Mouse (Mus musculus) intestine, embryonic 16.5 days (tissue): Measurements from ENCODE around the gene Atp11a. TPM values are rescaled to one million over a fixed set of nuclear protein-coding genes. Genes with fewer than 3 reads are reported as not detected.

Experiments used
- ATAC-seq: fragments of 200-750 bp; cut with Nextera tagmentation; 2 replicates; pipeline ENCODE4 v1.8.0; 2017; ENCODE audit warnings: moderate TSS enrichment, moderate library complexity
- H3K27ac ChIP-seq: fragments of 300-500 bp; sonication (generic); 2 replicates; pipeline ENCODE4 v1.5.1; 2014; ENCODE audit warnings: mild to moderate bottlenecking, low read length
- H3K27me3 ChIP-seq: fragments of 300-500 bp; sonication (generic); replicated peaks from 2 replicates; pipeline ENCODE4 v1.6.1; 2014; ENCODE audit warnings: low read length, control low read depth, mixed read lengths; ENCODE audit not compliant: control insufficient read depth, insufficient read depth
- H3K36me3 ChIP-seq: fragments of 300-500 bp; sonication (generic); 2 replicates; pipeline ENCODE4 v1.6.1; 2014; ENCODE audit warnings: low read length, control low read depth; ENCODE audit not compliant: control insufficient read depth, insufficient read depth
- H3K4me1 ChIP-seq: fragments of 300-500 bp; sonication (generic); 2 replicates; pipeline ENCODE4 v1.6.1; 2014; ENCODE audit warnings: low read length, control low read depth, mixed read lengths; ENCODE audit not compliant: control insufficient read depth, insufficient read depth
- H3K4me2 ChIP-seq: fragments of 300-500 bp; sonication (generic); 2 replicates; pipeline ENCODE4 v1.6.1; 2014; ENCODE audit warnings: low read depth, low read length, control low read depth
- H3K4me3 ChIP-seq: fragments of 300-500 bp; sonication (generic); 2 replicates; pipeline ENCODE4 v1.5.1; 2014; ENCODE audit warnings: mild to moderate bottlenecking, low read length
- H3K9ac ChIP-seq: fragments of 300-500 bp; sonication (generic); 2 replicates; pipeline ENCODE4 v1.6.1; 2014; ENCODE audit warnings: low read depth, low read length
- H3K9me3 ChIP-seq: fragments of 300-500 bp; sonication (generic); 2 replicates; pipeline ENCODE4 v1.6.1; 2016; ENCODE audit warnings: low read length, control low read depth; ENCODE audit not compliant: control insufficient read depth
- WGBS: fragments of 180-500 bp; shearing (Covaris S2); extraction: QIAGEN DNeasy Blood & Tissue Kit; methylation state at CpG from one replicate; pipeline ENCODE4 v1.1.7; 2014; 5-methylcytosine and 5-hydroxymethylcytosine counted together
- polyA plus RNA-seq: library from polyadenylated mRNA; unstranded; fragments of >200 nt; fragmentation: Nextera tagmentation; extraction: Ambion mirVana; gene quantifications from 2 replicates; pipeline ENCODE4 v1.2.1, GENCODE M21; 2015

Atp11a gene
- polyA plus RNA-seq, 1 experiment from 2014 or later: 9.0 TPM

DNA sequence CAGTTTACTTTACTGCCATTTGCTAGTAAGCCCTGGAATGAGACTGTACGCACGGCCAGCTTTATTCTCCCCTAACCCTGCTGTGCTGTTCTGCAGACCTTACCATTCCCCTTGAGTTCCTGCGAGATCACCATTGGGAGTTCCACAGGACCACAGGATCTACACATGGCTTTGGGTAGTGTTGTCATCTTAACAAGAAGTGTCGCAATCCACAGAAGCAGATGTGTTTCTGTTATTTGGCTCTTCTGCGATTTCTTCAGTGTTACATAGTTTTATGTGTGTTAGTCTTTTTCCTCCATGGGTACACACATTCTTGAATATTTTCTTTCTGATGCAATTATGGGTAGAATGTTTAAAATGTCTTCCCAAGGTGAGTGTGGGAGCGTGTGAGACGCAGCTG is 84.0 kb downstream of the Atp11a start:
- H3K9me3 ChIP-seq: no peaks in the 10 kb centered on the region
- no peaks in the 10 kb centered on the region for H3K4me1 ChIP-seq
- no peak overlapping the region for H3K4me2 ChIP-seq
- ATAC-seq: no peak
- H3K9ac ChIP-seq: no peak overlapping the region
- no peak overlapping the region for H3K4me3 ChIP-seq
- no peak overlapping the region for H3K27ac ChIP-seq
- no peaks in the 10 kb centered on the region for H3K27me3 ChIP-seq
- 90% methylated on average over 7 of the region's 7 CpGs for WGBS
- peaks cover 6% of the 10 kb centered on the region for H3K36me3 ChIP-seq

DNA sequence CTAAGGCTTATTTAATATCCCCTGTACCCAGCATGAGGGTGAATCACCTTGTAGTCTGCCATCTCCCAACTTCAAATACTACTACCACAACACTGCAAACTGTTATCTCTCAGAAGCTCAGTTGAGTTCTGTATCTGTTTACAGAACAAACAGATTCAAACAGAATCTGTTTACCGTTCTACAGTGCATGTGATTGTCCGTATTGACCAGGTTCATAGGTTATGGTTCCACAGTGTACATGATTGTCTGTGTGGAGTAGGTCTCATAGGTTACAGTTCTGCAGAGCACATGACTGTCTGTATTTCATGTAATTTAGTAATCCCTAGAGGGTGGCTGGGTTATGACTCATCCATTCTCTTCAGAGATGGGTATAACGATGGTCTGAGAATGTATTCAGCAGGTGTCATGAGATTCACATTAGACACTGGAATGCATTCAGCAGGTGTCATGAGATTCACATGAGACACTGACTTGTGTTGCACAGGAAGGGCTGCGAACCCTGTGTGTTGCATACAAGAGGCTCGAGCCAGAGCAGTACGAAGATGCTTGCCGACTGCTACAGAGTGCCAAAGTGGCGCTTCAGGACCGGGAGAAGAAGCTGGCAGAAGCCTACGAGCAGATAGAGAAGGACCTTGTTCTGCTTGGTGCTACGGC is 85.7 kb downstream of the Atp11a start:
- ATAC-seq: 0 out of 2 replicates have a peak, but pooled peaks have one; percentile 45
- no peaks in the 10 kb centered on the region for H3K27me3 ChIP-seq
- no peak overlapping the region for H3K9ac ChIP-seq
- no peaks in the 10 kb centered on the region; the same call in none of the 2 replicates for H3K36me3 ChIP-seq
- 87% methylated on average over 11 of the region's 11 CpGs for WGBS
- no peak overlapping the region for H3K4me2 ChIP-seq
- H3K27ac ChIP-seq: no peak overlapping the region
- H3K4me1 ChIP-seq: no peaks in the 10 kb centered on the region
- H3K4me3 ChIP-seq: no peak overlapping the region
- H3K9me3 ChIP-seq: no peaks in the 10 kb centered on the region

- 88% methylated on average over 16 of the region's 16 CpGs for WGBS
- no peak for ATAC-seq
- Histone ChIP-seq H3K27me3 (no peaks in the 10 kb centered on the region), H3K36me3 (peaks cover 5% of the 10 kb centered on the region), H3K9me3 (no peaks in the 10 kb centered on the region), H3K9ac (no peak overlapping the region), H3K4me2 (no peak overlapping the region), H3K27ac (no peak overlapping the region), H3K4me3 (no peak overlapping the region), H3K4me1 (no peaks in the 10 kb centered on the region)
Observed at GRCm38 (mm10) chr8:12844347-12844950, 87.6 kb downstream of the Atp11a start.

DNA sequence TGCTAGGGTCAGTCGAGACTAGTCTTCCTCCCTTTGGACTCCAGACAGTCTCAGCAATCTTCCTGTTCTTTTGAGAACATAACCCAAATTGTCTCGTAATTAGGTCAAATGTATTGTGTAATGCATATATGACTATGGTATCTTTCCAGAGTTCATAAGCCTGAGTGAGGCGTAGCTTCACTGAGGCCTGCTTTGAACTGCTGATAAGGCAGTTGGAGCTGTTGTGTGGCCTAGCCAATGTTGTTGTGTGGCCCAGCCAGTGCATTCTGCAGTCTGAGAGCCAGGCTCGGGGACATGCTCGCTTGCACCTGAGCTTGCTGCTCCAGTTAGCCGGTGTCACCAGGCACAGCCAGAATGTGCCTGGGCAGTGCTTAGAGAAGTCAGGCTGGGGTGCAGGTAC is 89.6 kb downstream of the Atp11a start:
- Histone ChIP-seq H3K4me2 (no peak overlapping the region), H3K4me3 (no peak overlapping the region), H3K4me1 (no peaks in the 10 kb centered on the region), H3K9me3 (no peaks in the 10 kb centered on the region), H3K36me3 (peaks cover 11% of the 10 kb centered on the region), H3K9ac (no peak overlapping the region), H3K27me3 (no peaks in the 10 kb centered on the region), H3K27ac (no peak overlapping the region)
- 82% methylated on average over 6 of the region's 6 CpGs for WGBS
- ATAC-seq: peak; percentile 69; the same call in 1 of the 2 replicates

- ATAC-seq: no peak
- no peaks in the 10 kb centered on the region for H3K27me3 ChIP-seq
- WGBS: 86% methylated on average over 10 of the region's 10 CpGs
- no peak overlapping the region for H3K4me2 ChIP-seq
- no peak overlapping the region for H3K9ac ChIP-seq
- H3K9me3 ChIP-seq: no peaks in the 10 kb centered on the region
- no peak overlapping the region for H3K27ac ChIP-seq
- no peak overlapping the region for H3K4me3 ChIP-seq
- H3K4me1 ChIP-seq: no peaks in the 10 kb centered on the region
- peaks cover 11% of the 10 kb centered on the region for H3K36me3 ChIP-seq
Observed at GRCm38 (mm10) chr8:12851241-12851640, 94.4 kb downstream of the Atp11a start.

DNA sequence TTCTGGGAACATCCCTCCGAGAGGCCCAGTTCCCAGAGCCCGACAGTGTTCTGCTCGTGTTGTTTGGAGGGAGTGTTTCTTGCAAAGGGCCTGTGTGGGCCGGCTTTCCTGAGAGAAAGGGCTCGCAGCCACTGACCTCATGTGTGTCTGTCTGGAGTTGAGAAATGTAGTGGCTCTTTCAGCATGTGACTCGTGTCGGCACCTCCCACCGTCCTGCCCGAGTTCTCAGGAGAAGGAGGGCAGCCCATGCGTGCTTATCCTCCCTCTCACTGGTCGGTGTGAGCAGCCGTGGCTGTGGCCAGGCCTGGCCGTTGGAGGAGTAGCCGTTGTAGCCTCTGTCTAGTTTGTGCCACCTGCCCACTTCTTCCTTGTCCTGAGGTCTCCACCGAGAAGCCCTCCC is 99.2 kb downstream of the Atp11a start:
- H3K4me3 ChIP-seq: no peak overlapping the region
- no peak for ATAC-seq
- no peak overlapping the region for H3K27ac ChIP-seq
- no peaks in the 10 kb centered on the region for H3K36me3 ChIP-seq
- 67% methylated on average over 15 of the region's 15 CpGs for WGBS
- no peaks in the 10 kb centered on the region for H3K27me3 ChIP-seq
- H3K9ac ChIP-seq: no peak overlapping the region
- no peaks in the 10 kb centered on the region for H3K9me3 ChIP-seq
- H3K4me1 ChIP-seq: no peaks in the 10 kb centered on the region
- H3K4me2 ChIP-seq: no peak overlapping the region

GRCm38 (mm10) chr8:12863061-12863460 is 106.2 kb downstream of the Atp11a start:
- Histone ChIP-seq H3K27ac (no peak overlapping the region), H3K9ac (no peak overlapping the region), H3K27me3 (no peaks in the 10 kb centered on the region), H3K9me3 (no peaks in the 10 kb centered on the region), H3K4me2 (no peak overlapping the region), H3K4me1 (no peaks in the 10 kb centered on the region), H3K36me3 (no peaks in the 10 kb centered on the region), H3K4me3 (no peak overlapping the region)
- no peak for ATAC-seq
- 91% methylated on average over 3 of the region's 3 CpGs for WGBS

GRCm38 (mm10) chr8:12863608-12864007 is 106.8 kb downstream of the Atp11a start:
- no peaks in the 10 kb centered on the region for H3K27me3 ChIP-seq
- no peak overlapping the region for H3K4me3 ChIP-seq
- H3K36me3 ChIP-seq: no peaks in the 10 kb centered on the region
- no peak overlapping the region for H3K27ac ChIP-seq
- no peaks in the 10 kb centered on the region for H3K4me1 ChIP-seq
- no peak for ATAC-seq
- no peak overlapping the region for H3K9ac ChIP-seq
- WGBS: 84% methylated on average over 14 of the region's 14 CpGs
- no peaks in the 10 kb centered on the region for H3K9me3 ChIP-seq
- H3K4me2 ChIP-seq: no peak overlapping the region

DNA sequence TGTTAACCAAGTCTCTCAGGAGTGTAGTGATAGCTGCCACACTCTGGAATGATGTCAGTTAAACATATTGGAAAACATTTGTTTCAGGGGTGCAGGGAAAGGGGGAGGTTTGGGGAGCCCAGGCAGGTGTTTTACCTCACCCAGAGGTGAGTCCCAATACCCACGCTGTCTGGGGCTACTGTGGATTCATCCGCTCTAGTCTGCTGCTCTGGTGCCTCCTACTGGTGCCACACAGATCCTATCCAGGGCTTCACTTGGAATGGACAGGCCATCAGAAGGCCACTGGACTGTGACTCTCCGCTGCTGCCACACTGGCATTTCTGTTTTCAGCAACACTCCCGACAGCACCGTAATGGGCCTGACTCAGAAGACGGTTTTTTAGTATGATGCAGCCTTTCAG is 109.0 kb downstream of the Atp11a start:
- no peak for ATAC-seq
- Histone ChIP-seq H3K27ac (no peak overlapping the region), H3K4me3 (no peak overlapping the region), H3K36me3 (no peaks in the 10 kb centered on the region), H3K9ac (no peak overlapping the region), H3K4me1 (no peaks in the 10 kb centered on the region), H3K27me3 (no peaks in the 10 kb centered on the region), H3K9me3 (no peaks in the 10 kb centered on the region), H3K4me2 (no peak overlapping the region)
- 76% methylated on average over 6 of the region's 6 CpGs for WGBS
